Mouse (Mus musculus) small intestine, adult 2 months (tissue): ENCODE data around the gene Lrrc17.

Source experiments
- CTCF ChIP-seq: fragments of 200-500 bp; IDR thresholded peaks from 2 replicates; pipeline ENCODE4 v1.5.1; 2012; ENCODE audit warnings: low read depth, mild to moderate bottlenecking, control low read depth, inconsistent platforms, low read length, moderate library complexity, mixed read lengths; ENCODE audit not compliant: insufficient replicate concordance, insufficient read length; ENCODE audit errors: extremely low read depth
- POLR2A ChIP-seq: fragments of 200-500 bp; IDR thresholded peaks from 2 replicates; pipeline ENCODE4 v1.6.1; 2012; ENCODE audit warnings: low read depth, mild to moderate bottlenecking, control low read depth, inconsistent platforms, low read length, moderate library complexity

- TF ChIP-seq CTCF = no peak
- no peak for TF ChIP-seq POLR2A
Measured at GRCm38 (mm10) chr5:21605936-21606335, 62.6 kb downstream of the Lrrc17 start.
